19 mouse cellular contexts compared by ENCODE assay signal in the genomic region with DNA sequence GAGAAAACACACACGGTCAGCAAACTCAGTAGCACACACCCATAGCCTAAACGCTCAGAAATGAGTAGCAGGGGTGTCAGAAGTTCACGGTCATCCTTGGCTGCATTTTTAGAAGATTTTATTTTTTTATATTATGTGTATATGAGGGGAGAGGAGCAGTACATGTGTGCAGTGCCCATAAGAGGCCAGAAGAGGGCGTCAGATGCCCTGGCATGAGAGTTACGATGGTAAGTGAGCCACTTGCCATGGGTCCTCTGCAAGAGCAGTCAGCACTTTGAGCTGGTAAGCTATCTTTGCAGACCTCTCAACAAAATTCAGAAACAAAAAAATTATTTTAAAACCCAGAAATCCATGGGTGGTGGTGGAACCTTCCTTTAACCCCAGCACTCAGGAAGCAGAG. TPM values are rescaled to one million over a fixed set of nuclear protein-coding genes. Genes with fewer than 3 reads are reported as not detected.
A peak's percentile ranks its signal among the peaks of the same experiment; 100 is the strongest.
DNase-seq lines count a peak whose midpoint lies in the region; TF ChIP-seq lines count a peak whose summit lies in the region.
"Had no signal": no experiment of that assay in that cellular context is flagged by ENCODE, and none has a peak within 500 bp of the region (broad histone marks: within the 10 kb centered on the region; RNA-seq: fewer than 3 reads in every experiment).

No protein-coding gene starts in this region.

- no peak overlapping the region for H3K4me3 ChIP-seq in left cerebral cortex, adult 2 months
- no peak overlapping the region for H3K4me3 ChIP-seq in ES-Bruce4 (ENCODE audit: low read depth, low read length)
- H3K4me3 ChIP-seq: forebrain, embryonic 13.5 days had no signal

- DNase-seq in embryo, embryonic 10 days (ENCODE audit: low spot score) = peak; percentile 23
- no peak for DNase-seq in embryo, embryonic 11 days
- no peak for DNase-seq in left cerebral cortex, adult 2 months (ENCODE audit: extremely low spot score in 1 of 2, low spot score in 2 of 2)
- no peak for DNase-seq in left cerebral cortex, adult 18-20 months (ENCODE audit: low spot score in 2 of 2)
- peak; percentile 28 for DNase-seq in retina, embryonic 14.5 days (ENCODE audit: low spot score)
- DNase-seq in adipocyte (ENCODE audit: low spot score) = no peak
- no peak for DNase-seq in ovary, adult 18-20 months (ENCODE audit: low spot score)
- DNase-seq: B cell, adult 2 months; cerebellum, postnatal 36 days; gastrocnemius, postnatal 10 days; lung, postnatal 36 days; thymus, postnatal 25 days had no signal

- no peak overlapping the region for H3K9ac ChIP-seq in ES-Bruce4 (ENCODE audit: low read depth, poor library complexity, severe bottlenecking)
- H3K9ac ChIP-seq: forebrain, embryonic 13.5 days had no signal

- peak; percentile 30 for TF ChIP-seq CTCF in left cerebral cortex, adult 2 months (IDR thresholded peaks at IDR 0.05)
- TF ChIP-seq CTCF in ES-Bruce4 (IDR thresholded peaks at IDR 0.05; ENCODE audit: low read depth, low read length) = peak; percentile 51

- TF ChIP-seq EP300 in ES-Bruce4 (IDR thresholded peaks at IDR 0.05; ENCODE audit: insufficient read depth, low read depth, low read length) = no peak

- H3K27me3 ChIP-seq in ES-Bruce4 (ENCODE audit: control insufficient read depth, insufficient read depth, low read length, poor library complexity, severe bottlenecking) = no peaks in the 10 kb centered on the region

- no peaks in the 10 kb centered on the region for H3K9me3 ChIP-seq in ES-Bruce4 (replicated peaks; ENCODE audit: control insufficient read depth, insufficient read depth, low read length, poor library complexity, severe bottlenecking)
- H3K9me3 ChIP-seq: forebrain, embryonic 13.5 days had no signal

- intact Hi-C loops in left cerebral cortex, adult 2 months (cut with DNase I) = no loop called here

- H3K36me3 ChIP-seq in ES-Bruce4 (ENCODE audit: control insufficient read depth, insufficient read depth, low read length, poor library complexity, severe bottlenecking) = peaks cover 19% of the 10 kb centered on the region; the same call in 1 of the 2 replicates

- H3K27ac ChIP-seq in left cerebral cortex, adult 2 months = no peak overlapping the region
- no peak overlapping the region for H3K27ac ChIP-seq in ES-Bruce4 (ENCODE audit: insufficient read depth, low read length)

- no peaks in the 10 kb centered on the region for H3K4me1 ChIP-seq in ES-Bruce4 (ENCODE audit: control insufficient read depth, insufficient read depth, low read length)

- no peak for TF ChIP-seq POLR2A in ES-Bruce4 (IDR thresholded peaks at IDR 0.05; ENCODE audit: insufficient read depth, low read length)

RNA-seq across cellular contexts. Expression of a gene that starts 40.6 kb away (rescaled TPM):
- not detected for total RNA-seq in left cerebral cortex, adult 2 months (2021)
- not detected for total RNA-seq in left cerebral cortex, adult 18-20 months (2021)
- polyA plus RNA-seq in ES-Bruce4 (2011; ENCODE audit: insufficient read depth, insufficient read length, low read depth, missing spikeins) = not detected in 2 replicates
- total RNA-seq: adrenal gland, adult 18-20 months; gastrocnemius, postnatal 10 days; hematopoietic stem cell, adult 5-6 weeks; layer of hippocampus, adult 8-10 months; left cerebral cortex, postnatal 14 days; liver, adult 2 months had no signal
- polyA plus RNA-seq: liver, adult 2 months had no signal

Comparison
In these comparisons a context has a peak if more than half of its experiments do, and no peak if none do; other contexts are left out.
1. DNase-seq: peak in embryo, embryonic 10 days (single experiment) and retina, embryonic 14.5 days (single experiment); none in embryo, embryonic 11 days (single experiment), left cerebral cortex, adult 2 months (0 of 2), left cerebral cortex, adult 18-20 months (0 of 2), adipocyte (single experiment) and ovary, adult 18-20 months (single experiment).